Mouse (Mus musculus) layer of hippocampus, adult 2 months (tissue): Measurements from ENCODE around the gene Rfx8. TPM values are rescaled to one million over a fixed set of nuclear protein-coding genes. Genes with fewer than 3 reads are reported as not detected.

Source experiments
- DNase-seq, 2 experiments: peaks; one replicate each; pipeline ENCODE4 v3.0.0; 2022; ENCODE audit warnings: low spot score in 2 of 2
- H3K27ac ChIP-seq: fragments of 200-600 bp; 2 replicates; pipeline ENCODE4 v1.8.1; 2022
- H3K4me3 ChIP-seq: fragments of 200-600 bp; 2 replicates; pipeline ENCODE4 v1.8.1; 2022; ENCODE audit warnings: mild to moderate bottlenecking
- CTCF ChIP-seq: fragments of 200-600 bp; conservative IDR thresholded peaks from 2 replicates; pipeline ENCODE4 v1.8.1; 2022; ENCODE audit warnings: antibody characterized with exemption, mild to moderate bottlenecking, moderate library complexity
- long read RNA-seq, 2 experiments: library from polyadenylated mRNA; stranded (forward); transcript quantifications; one replicate each; pipeline ENCODE4 v2.0.0; 2021; ENCODE audit warnings: borderline mapping rate in 2 of 2
- total RNA-seq, 2 experiments: library from RNA; stranded (reverse); gene quantifications; 2 replicates each; pipeline ENCODE4 v1.2.3; 2021

The Rfx8 gene
- total RNA-seq, result under 1 TPM; 0.22 to 0.51 TPM
- long read RNA-seq, experiment 1, result 0 reads
- long read RNA-seq, experiment 2, partial matches to known transcripts, result 0 of 1 reads
- long read RNA-seq, experiment 2, other reads (novel, unspliced or antisense), result 0 of 1 reads

GRCm38 (mm10) chr1:39720632-39721350 lies at the start of gene Rfx8:
TSS of gene Rfx8 (minus strand) at chr1:39720997.
- DNase-seq, result no peak
- H3K27ac ChIP-seq, result peak within 1 kb of the TSS; percentile 72
- peak within 1 kb of the TSS; percentile 57 for H3K4me3 ChIP-seq
- peak; percentile 43 for TF ChIP-seq CTCF

DNA sequence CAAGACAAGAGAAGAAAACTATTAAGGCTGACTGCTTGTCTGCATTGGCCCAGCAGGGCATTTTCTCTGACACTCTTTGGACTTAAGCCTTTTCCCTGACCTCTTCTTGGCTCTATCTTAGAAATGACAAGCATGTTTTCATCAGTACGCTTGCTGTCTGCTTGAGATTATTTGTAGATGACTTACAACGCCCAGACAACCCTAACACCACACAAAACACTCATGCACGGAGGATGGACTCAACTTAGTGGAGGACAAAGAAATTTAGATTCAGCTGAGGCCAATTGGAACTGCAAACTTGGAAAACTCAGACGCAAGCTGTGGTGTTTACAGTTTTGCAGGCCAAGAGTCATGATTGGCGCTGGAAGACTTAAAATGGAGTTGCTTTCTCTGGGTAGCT lies 49.6 kb upstream of the Rfx8 start:
- H3K27ac ChIP-seq, result no peak overlapping the region
- no peak for TF ChIP-seq CTCF

DNA sequence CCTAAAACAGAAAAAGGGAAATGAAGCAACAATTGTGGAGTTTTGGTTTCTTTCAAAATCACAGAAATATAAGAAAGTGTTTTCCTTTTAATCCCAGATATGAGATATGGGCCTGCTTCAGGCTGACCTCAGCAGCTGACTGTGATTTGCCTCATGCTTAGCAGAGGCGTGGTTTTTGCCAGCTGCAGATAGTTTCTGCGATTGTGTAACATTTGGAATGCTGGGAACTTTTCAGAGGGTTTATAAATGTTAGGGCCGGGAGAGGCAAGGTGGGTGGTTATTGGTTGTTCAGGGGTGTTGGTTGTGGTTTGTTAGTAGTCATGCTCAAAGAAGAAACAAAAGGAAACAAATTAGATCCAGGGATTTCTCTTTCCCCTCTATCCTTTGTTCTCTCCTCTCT lies 47.2 kb upstream of the Rfx8 start:
- no peak for DNase-seq
- TF ChIP-seq CTCF, result no peak
- no peak overlapping the region for H3K4me3 ChIP-seq
- H3K27ac ChIP-seq, result no peak overlapping the region

More for the DNA sequence above, 49.6 kb upstream of the Rfx8 start:
- H3K4me3 ChIP-seq, result no peak overlapping the region
- DNase-seq, result no peak

GRCm38 (mm10) chr1:39765854-39766493 lies 45.2 kb upstream of the Rfx8 start:
- Histone ChIP-seq H3K4me3 (no peak overlapping the region), H3K27ac (no peak overlapping the region)
- TF ChIP-seq CTCF, result no peak
- DNase-seq, result no peak

GRCm38 (mm10) chr1:39762025-39762370 lies 41.2 kb upstream of the Rfx8 start:
- DNase-seq, result peak; percentile 56 to 78
- TF ChIP-seq CTCF, result no peak
- Histone ChIP-seq H3K4me3 (peak overlapping the region; percentile 39), H3K27ac (peak overlapping the region; percentile 76)

DNA sequence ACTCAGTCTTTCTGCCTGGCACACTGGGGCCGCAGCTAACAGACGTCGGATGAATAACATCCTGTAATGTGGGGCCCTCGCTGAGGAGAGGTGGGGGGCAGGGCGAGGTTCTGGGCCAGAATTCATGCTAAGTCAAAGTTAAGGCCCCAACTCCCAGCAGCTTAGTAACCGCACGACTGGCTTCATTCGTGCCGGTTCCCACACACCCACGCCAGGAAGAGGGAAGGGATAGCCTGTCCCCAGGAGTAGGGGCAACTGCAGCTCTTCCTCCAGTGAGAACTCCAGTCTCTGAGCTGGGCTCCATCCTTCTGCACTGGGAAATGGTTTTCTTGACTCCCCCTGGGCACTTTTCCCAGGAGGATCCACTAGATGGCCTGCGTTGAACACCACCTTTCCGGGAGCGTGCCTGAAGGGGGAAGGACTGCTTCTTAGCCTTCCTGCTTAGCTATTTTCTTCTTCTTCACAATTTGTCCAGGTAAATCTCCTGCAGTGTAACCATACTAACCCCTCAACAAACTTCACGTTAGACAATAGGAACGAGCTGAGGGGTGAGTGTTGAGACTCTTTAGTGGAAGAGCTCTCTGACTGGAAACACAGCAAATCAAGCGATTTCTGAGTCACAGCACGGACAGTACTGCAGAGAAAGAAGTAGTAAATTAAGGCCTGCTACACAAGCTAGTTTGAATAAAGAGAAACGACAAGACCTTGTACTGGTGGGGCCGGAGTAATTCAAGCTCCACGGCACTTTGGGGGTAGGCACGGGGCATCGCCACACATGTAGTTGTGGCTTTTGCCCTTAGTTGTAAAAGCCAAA lies 40.6 kb upstream of the Rfx8 start:
- H3K4me3 ChIP-seq, result peak overlapping the region; percentile 39
- peak; percentile 82 for TF ChIP-seq CTCF
- H3K27ac ChIP-seq, result peak overlapping the region; percentile 76
- DNase-seq, result peak; percentile 66 to 78

DNA sequence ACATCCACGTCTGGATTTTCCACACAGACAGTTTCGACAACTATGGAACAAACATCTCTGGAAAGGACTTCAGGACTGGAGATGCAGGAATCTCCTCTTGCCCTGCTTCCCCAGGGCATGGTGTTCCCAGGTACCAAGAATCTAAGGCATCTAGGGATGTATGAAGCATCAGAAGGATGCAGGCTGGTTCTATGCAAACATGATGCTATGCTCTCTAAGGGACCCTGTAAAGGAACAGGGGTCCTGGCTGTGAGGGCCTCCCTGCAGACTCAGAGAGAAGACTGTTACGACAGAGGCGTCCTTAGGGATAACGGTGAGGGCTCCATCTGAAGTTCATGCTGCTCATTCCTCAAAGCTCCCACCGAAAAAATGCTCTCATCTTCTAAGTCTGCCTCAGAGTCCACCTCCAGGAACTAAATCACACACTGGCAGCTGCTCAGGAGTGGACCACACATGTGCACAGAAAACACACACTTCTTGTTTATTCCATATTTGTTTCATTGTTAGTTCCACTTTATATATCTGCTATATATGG lies 39.5 kb upstream of the Rfx8 start:
- no peak for TF ChIP-seq CTCF
- Histone ChIP-seq H3K4me3 (no peak overlapping the region), H3K27ac (no peak overlapping the region)
- DNase-seq, result no peak

GRCm38 (mm10) chr1:39759231-39760175 lies 38.7 kb upstream of the Rfx8 start:
- Histone ChIP-seq H3K27ac (no peak overlapping the region), H3K4me3 (no peak overlapping the region)
- TF ChIP-seq CTCF, result no peak
- DNase-seq, result no peak

DNA sequence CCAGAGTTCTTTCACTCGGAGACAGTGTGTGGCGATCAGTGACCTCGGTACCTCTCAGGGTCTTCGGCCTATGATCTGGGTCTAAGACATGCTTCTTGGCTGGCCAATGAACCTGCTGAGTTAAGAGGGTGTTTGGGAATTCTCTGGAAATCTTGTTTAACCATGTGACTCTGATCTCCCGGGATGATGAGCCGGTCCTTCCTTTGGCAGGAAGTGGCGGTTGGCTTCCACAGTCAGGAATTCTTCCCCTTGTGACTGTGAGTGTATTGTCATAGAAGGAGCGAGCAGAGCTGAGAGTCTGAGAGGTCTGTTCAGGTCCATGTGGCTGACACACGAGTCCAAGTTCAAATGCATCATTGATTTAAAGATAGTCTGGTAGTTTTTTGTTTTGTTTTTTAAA lies 37.4 kb upstream of the Rfx8 start:
- no peak overlapping the region for H3K27ac ChIP-seq
- no peak for DNase-seq
- TF ChIP-seq CTCF, result no peak
- H3K4me3 ChIP-seq, result no peak overlapping the region

DNA sequence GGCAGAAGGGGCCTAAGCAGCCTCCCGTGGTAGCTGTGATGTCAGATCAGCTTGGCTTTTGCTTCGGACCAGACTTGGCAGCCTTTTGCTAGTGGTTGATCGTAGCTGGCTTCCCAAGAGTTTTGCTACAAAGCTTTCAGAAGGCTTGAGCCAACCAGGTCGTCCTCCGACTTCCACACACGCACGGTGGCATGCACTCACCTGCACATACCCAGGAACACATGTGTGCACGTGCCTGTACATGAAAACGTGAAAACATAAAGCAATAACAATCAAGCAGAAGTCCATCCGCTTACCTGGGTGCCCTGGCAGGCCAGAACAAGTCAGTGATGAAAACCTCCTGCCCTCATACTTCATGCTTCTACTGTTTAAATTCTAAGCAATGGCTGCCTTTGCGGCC lies 36.2 kb upstream of the Rfx8 start:
- Histone ChIP-seq H3K27ac (no peak overlapping the region), H3K4me3 (no peak overlapping the region)
- DNase-seq, result no peak
- no peak for TF ChIP-seq CTCF

GRCm38 (mm10) chr1:39754224-39754957 lies 33.6 kb upstream of the Rfx8 start:
- Histone ChIP-seq H3K27ac (no peak overlapping the region), H3K4me3 (no peak overlapping the region)
- DNase-seq, result no peak
- TF ChIP-seq CTCF, result no peak
